Mouse (Mus musculus): Measurements from ENCODE around the gene P2ry13.

DNA sequence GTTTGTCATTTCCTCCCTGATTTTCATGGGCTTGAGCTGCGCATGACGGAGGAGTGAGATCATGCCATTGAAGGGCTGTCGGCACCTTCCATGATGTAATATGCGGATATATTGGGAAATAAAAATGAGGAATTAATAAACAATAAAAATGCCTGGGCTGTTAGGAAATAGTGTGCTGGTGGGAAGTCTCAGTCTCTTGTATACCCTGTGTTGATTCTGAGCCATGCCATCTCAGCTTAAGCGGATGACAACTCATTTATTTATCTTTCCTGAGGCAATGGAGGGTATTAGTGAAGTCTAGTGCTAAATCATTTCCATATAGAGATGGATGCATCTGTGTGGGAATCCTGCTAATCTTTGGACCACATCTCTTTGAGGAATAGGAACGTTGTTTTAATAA lies 37.3 kb upstream of the P2ry13 start:
- TF ChIP-seq CTCF (IDR thresholded peaks at IDR 0.05; ENCODE audit: low read depth) (no peak), EP300 (optimal IDR thresholded peaks at IDR 0.05) (no peak)

Data from stomach, postnatal 0 days (tissue).